Mouse (Mus musculus): ENCODE data around the gene Gcnt4. TPM values are rescaled to one million over a fixed set of nuclear protein-coding genes. Genes with fewer than 3 reads are reported as not detected.
"Not testable (repeated sequence)": the region's sequence is repeated elsewhere in the genome, so short reads cannot be mapped to it uniquely, and the experiment has no call there.

Gene Gcnt4
- polyA plus RNA-seq, 1 experiment from 2014 or later = 0.24 TPM

DNA sequence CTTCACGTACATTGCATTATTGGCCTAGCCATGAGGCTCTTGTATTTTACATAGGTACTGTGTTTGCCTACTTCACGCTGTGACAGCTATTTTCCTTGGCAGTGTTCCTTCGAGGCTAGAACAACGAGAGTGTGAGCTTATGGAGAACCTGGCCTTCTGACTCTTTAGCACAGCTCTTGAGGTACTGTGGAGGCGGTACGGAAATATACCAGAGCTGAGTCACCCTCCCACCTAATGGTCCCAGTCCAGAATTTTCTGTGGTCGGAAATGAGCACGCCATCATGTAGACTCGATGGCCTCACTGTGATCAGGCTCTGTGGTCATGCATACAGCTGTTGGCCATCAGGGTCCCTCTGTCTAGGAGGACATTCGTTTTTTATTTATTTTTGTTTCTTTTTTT lies 15.2 kb downstream of the Gcnt4 start:
- H3K4me2 ChIP-seq (ENCODE audit: low read length) = no peak overlapping the region
- H3K4me3 ChIP-seq (ENCODE audit: low read depth, low read length) = no peak overlapping the region
- no peak overlapping the region for H3K9ac ChIP-seq (ENCODE audit: low read depth, low read length)
- no peaks in the 10 kb centered on the region for H3K4me1 ChIP-seq (ENCODE audit: control insufficient read depth, insufficient read depth, low read length)
- H3K36me3 ChIP-seq (ENCODE audit: control insufficient read depth, insufficient read depth, low read length) = no peaks in the 10 kb centered on the region
- H3K27me3 ChIP-seq (ENCODE audit: control insufficient read depth, insufficient read depth, low read depth, low read length) = no peaks in the 10 kb centered on the region
- H3K27ac ChIP-seq (ENCODE audit: low read length) = no peak overlapping the region
- no peak for ATAC-seq
- H3K9me3 ChIP-seq (replicated peaks; ENCODE audit: control insufficient read depth, low read length, poor library complexity, severe bottlenecking) = no peaks in the 10 kb centered on the region
- WGBS = 91% methylated on average over 10 of the region's 10 CpGs

DNA sequence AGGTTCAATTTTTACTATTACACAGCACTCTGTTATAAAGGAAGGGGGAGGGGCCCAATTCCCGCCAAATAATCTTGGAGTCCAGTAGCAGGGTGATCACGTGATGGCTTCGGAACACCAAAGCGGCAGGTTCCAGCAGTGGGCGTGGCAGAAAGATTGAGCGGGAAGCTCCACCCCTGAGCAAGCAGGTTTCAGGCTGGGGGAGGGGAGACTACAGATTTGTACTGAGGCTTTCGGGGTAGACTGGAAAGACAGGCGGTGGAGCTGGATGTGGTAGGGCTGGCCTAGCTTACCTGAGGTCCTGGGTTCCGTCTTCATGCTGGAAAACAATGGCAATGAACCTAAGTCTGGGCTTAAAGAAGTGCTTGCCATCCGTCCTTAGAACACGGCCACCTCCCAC lies 17.0 kb downstream of the Gcnt4 start:
- 90% methylated on average over 11 of the region's 11 CpGs for WGBS
- H3K9ac ChIP-seq (ENCODE audit: low read depth, low read length); H3K4me2 ChIP-seq (ENCODE audit: low read length); H3K4me3 ChIP-seq (ENCODE audit: low read depth, low read length); H3K36me3 ChIP-seq (ENCODE audit: control insufficient read depth, insufficient read depth, low read length); H3K9me3 ChIP-seq (replicated peaks; ENCODE audit: control insufficient read depth, low read length, poor library complexity, severe bottlenecking); H3K27ac ChIP-seq (ENCODE audit: low read length); ATAC-seq; H3K4me1 ChIP-seq (ENCODE audit: control insufficient read depth, insufficient read depth, low read length); H3K27me3 ChIP-seq (ENCODE audit: control insufficient read depth, insufficient read depth, low read depth, low read length): not testable (repeated sequence)

DNA sequence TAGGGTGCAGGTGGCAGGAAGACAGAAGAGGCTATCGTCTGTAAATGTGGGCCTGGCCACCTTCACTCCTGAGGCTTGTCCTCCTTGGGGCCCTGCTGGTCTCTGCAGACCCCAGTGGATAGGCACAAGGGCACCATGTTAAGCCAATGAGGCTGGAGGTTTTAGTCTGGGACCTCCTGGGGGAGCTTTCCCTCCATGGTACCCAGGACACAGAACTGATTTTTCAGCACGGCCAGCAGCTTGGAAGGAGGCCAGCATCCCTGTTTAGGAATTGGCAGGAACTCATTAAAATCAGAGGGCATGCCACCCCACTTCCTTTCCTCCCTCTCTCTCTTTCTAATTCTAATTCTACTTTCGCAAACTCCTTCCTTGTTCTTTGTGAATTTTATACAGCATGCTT lies 19.1 kb downstream of the Gcnt4 start:
- no peaks in the 10 kb centered on the region for H3K27me3 ChIP-seq (ENCODE audit: control insufficient read depth, insufficient read depth, low read depth, low read length)
- no peak overlapping the region for H3K4me2 ChIP-seq (ENCODE audit: low read length)
- 39% methylated on average over 3 of the region's 3 CpGs for WGBS
- no peak overlapping the region for H3K4me3 ChIP-seq (ENCODE audit: low read depth, low read length)
- no peaks in the 10 kb centered on the region for H3K9me3 ChIP-seq (replicated peaks; ENCODE audit: control insufficient read depth, low read length, poor library complexity, severe bottlenecking)
- H3K4me1 ChIP-seq (ENCODE audit: control insufficient read depth, insufficient read depth, low read length) = no peaks in the 10 kb centered on the region
- H3K27ac ChIP-seq (ENCODE audit: low read length) = no peak overlapping the region
- no peaks in the 10 kb centered on the region for H3K36me3 ChIP-seq (ENCODE audit: control insufficient read depth, insufficient read depth, low read length)
- ATAC-seq = no peak
- H3K9ac ChIP-seq (ENCODE audit: low read depth, low read length) = no peak overlapping the region

DNA sequence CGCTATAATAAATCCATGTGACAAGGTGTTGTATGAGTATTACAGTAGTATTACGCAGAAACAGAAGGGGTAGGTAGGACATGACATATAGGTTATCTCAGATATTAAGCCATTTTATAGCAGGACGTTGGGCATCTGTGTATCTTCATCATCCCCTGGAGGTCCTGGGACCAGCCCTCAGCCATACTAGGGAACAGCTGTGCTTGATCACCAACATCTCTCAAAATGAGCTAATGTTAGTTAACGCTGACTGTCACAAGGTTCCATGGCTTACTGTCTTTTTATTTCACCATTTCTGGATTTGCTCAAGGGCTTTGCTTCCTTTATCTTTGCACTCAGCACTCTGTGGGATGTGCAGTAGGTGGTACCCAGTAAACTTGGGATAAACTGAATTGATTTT lies 21.3 kb downstream of the Gcnt4 start:
- Histone ChIP-seq H3K9me3 (replicated peaks; ENCODE audit: control insufficient read depth, low read length, poor library complexity, severe bottlenecking) (no peaks in the 10 kb centered on the region), H3K4me2 (ENCODE audit: low read length) (no peak overlapping the region), H3K36me3 (ENCODE audit: control insufficient read depth, insufficient read depth, low read length) (no peaks in the 10 kb centered on the region), H3K9ac (ENCODE audit: low read depth, low read length) (no peak overlapping the region), H3K27me3 (ENCODE audit: control insufficient read depth, insufficient read depth, low read depth, low read length) (no peaks in the 10 kb centered on the region), H3K4me1 (ENCODE audit: control insufficient read depth, insufficient read depth, low read length) (no peaks in the 10 kb centered on the region), H3K4me3 (ENCODE audit: low read depth, low read length) (no peak overlapping the region), H3K27ac (ENCODE audit: low read length) (no peak overlapping the region)
- no peak for ATAC-seq
- 91% methylated on average over 4 of the region's 4 CpGs for WGBS

DNA sequence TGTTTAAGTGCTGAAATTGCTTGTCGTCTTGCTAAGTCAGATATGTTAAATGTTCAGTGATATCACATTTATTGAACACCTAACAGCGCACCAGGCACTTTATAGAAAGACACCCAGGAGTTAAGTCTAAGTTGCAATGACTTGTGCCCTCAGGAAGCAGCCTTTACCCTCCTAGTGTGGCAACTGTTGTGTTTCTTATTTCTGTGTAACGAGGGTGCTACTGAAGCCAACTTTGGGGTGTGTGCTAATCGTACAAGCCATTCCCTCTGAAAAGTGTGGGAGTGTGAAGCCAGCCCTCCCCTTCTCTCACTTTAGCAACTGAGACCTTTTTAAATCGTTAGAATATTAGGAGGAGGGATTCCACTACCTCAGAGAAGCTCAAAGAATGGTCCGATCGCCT lies 23.2 kb downstream of the Gcnt4 start:
- no peak for ATAC-seq
- H3K4me2 ChIP-seq (ENCODE audit: low read length) = no peak overlapping the region
- no peaks in the 10 kb centered on the region for H3K36me3 ChIP-seq (ENCODE audit: control insufficient read depth, insufficient read depth, low read length)
- no peaks in the 10 kb centered on the region for H3K9me3 ChIP-seq (replicated peaks; ENCODE audit: control insufficient read depth, low read length, poor library complexity, severe bottlenecking)
- peaks cover 8% of the 10 kb centered on the region; the same call in 1 of the 2 replicates for H3K4me1 ChIP-seq (ENCODE audit: control insufficient read depth, insufficient read depth, low read length)
- 91% methylated on average over 7 of the region's 7 CpGs for WGBS
- H3K4me3 ChIP-seq (ENCODE audit: low read depth, low read length) = no peak overlapping the region
- no peaks in the 10 kb centered on the region for H3K27me3 ChIP-seq (ENCODE audit: control insufficient read depth, insufficient read depth, low read depth, low read length)
- no peak overlapping the region for H3K9ac ChIP-seq (ENCODE audit: low read depth, low read length)
- no peak overlapping the region for H3K27ac ChIP-seq (ENCODE audit: low read length)

DNA sequence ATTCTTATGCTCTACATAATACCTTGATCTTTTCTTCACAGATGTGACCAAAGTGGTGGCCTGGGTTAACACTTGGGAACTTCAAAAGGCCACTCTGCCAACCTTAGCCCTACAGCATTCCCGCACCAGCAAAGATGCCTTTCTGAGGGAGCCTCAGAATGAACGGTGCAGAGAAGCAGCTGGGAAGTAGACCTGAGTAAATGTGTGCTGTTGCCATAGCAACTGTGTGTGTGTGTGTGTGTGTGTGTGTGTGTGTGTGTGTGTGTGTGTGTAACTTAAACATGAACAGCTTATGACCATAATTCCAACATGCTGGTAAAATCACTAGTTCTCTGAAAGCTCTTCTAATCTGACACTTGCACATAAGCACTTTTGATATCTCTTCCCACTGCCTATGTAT lies 27.4 kb downstream of the Gcnt4 start:
- no peak overlapping the region for H3K4me3 ChIP-seq (ENCODE audit: low read depth, low read length)
- no peak overlapping the region for H3K9ac ChIP-seq (ENCODE audit: low read depth, low read length)
- ATAC-seq = peak; percentile 93
- no peaks in the 10 kb centered on the region for H3K27me3 ChIP-seq (ENCODE audit: control insufficient read depth, insufficient read depth, low read depth, low read length)
- 28% methylated on average over 2 of the region's 2 CpGs for WGBS
- no peak overlapping the region for H3K4me2 ChIP-seq (ENCODE audit: low read length)
- H3K36me3 ChIP-seq (ENCODE audit: control insufficient read depth, insufficient read depth, low read length) = no peaks in the 10 kb centered on the region
- peaks cover 8% of the 10 kb centered on the region; the same call in 1 of the 2 replicates for H3K4me1 ChIP-seq (ENCODE audit: control insufficient read depth, insufficient read depth, low read length)
- H3K9me3 ChIP-seq (replicated peaks; ENCODE audit: control insufficient read depth, low read length, poor library complexity, severe bottlenecking) = no peaks in the 10 kb centered on the region
- no peak overlapping the region for H3K27ac ChIP-seq (ENCODE audit: low read length)

DNA sequence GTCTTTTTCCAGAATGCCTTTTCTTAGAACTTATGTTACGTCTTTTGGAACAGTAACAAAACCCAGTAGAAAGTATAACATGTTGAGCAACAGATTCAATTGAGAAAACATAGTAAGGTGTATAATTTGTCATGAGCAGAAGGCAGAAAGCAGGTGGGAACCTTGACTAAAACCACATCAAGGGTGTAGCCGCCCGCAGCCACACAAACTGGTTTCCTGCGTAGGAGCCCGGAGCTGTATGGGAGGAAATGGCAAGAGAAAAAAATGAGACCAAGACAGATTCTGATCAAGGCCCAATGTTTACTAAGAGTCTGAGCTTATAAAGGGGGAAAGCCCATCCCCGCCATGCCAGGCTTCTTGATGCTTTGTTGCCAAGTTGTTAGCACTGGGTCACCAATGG lies 32.0 kb downstream of the Gcnt4 start:
- H3K27me3 ChIP-seq (ENCODE audit: control insufficient read depth, insufficient read depth, low read depth, low read length) = no peaks in the 10 kb centered on the region
- ATAC-seq = no peak
- H3K4me2 ChIP-seq (ENCODE audit: low read length) = no peak overlapping the region
- no peak overlapping the region for H3K4me3 ChIP-seq (ENCODE audit: low read depth, low read length)
- H3K9ac ChIP-seq (ENCODE audit: low read depth, low read length) = no peak overlapping the region
- no peaks in the 10 kb centered on the region for H3K9me3 ChIP-seq (replicated peaks; ENCODE audit: control insufficient read depth, low read length, poor library complexity, severe bottlenecking)
- WGBS = 89% methylated on average over 6 of the region's 6 CpGs
- no peak overlapping the region for H3K27ac ChIP-seq (ENCODE audit: low read length)
- H3K36me3 ChIP-seq (ENCODE audit: control insufficient read depth, insufficient read depth, low read length) = no peaks in the 10 kb centered on the region
- H3K4me1 ChIP-seq (ENCODE audit: control insufficient read depth, insufficient read depth, low read length) = peaks cover 6% of the 10 kb centered on the region; the same call in 1 of the 2 replicates

DNA sequence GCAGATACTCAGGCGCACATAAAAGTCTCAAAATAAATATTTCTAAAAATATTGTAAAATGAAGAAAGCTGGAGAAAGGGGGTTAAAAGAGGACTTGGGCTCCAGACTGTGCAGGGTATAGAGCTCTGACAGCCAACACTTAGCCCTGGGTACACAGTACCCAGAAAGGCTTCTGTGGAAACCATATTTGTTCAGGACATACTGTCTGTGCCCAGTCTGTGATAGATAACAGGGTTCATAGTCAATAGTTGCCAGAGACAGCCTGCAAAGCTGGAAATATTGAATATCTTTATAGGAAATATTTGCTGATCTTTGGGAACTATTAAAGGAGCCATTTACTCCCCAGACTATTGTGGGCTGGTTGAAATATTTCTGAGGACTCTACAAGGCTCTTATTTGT lies 35.5 kb downstream of the Gcnt4 start:
- Histone ChIP-seq H3K4me1 (ENCODE audit: control insufficient read depth, insufficient read depth, low read length) (no peaks in the 10 kb centered on the region), H3K4me2 (ENCODE audit: low read length) (no peak overlapping the region), H3K9me3 (replicated peaks; ENCODE audit: control insufficient read depth, low read length, poor library complexity, severe bottlenecking) (no peaks in the 10 kb centered on the region), H3K27ac (ENCODE audit: low read length) (no peak overlapping the region), H3K36me3 (ENCODE audit: control insufficient read depth, insufficient read depth, low read length) (no peaks in the 10 kb centered on the region), H3K4me3 (ENCODE audit: low read depth, low read length) (no peak overlapping the region), H3K27me3 (ENCODE audit: control insufficient read depth, insufficient read depth, low read depth, low read length) (no peaks in the 10 kb centered on the region), H3K9ac (ENCODE audit: low read depth, low read length) (no peak overlapping the region)
- WGBS = 86% methylated on average over 1 of the region's 1 CpGs
- ATAC-seq = no peak

DNA sequence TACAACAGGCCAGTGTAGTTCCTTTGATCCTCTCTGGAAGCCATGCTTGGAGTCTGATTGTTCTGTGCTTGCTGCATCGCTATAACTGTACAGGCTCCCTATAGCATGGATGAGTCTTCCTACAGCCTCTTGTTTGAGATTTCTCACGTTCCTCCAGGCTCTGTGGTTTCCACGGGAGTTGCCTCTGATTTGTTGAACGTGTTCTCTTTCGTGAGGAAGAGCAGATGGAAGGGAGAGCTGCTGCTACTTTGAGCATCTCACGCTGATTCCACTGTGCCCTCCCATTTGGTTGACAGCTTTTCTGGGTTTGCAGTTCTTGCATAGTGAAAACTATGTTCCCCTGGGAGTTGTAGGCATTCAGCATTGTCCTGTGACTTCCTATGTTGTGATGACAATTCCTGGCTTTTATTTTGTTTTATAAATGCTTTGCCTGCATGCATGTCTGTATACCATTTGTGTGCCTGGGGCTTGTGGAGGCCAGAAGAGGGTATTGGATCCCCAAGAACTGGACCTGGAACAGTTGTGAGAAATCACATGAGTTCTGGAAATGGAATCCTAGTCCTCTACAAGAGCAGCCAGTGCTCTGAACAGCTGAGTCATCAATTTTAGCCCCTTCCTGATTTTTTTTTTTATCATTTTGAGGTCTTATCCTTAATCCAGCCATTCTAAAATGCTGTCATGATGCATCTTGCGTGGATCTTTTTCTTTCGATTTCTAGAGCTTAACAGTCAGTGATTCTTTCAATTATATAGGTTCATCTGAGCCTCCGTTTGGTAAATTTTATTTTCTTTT lies 37.1 kb downstream of the Gcnt4 start:
- ATAC-seq = no peak

More for the DNA sequence above, 37.1 kb downstream of the Gcnt4 start:
- Histone ChIP-seq H3K9ac (ENCODE audit: low read depth, low read length) (no peak overlapping the region), H3K4me1 (ENCODE audit: control insufficient read depth, insufficient read depth, low read length) (no peaks in the 10 kb centered on the region), H3K27ac (ENCODE audit: low read length) (no peak overlapping the region), H3K36me3 (ENCODE audit: control insufficient read depth, insufficient read depth, low read length) (no peaks in the 10 kb centered on the region), H3K4me2 (ENCODE audit: low read length) (no peak overlapping the region), H3K4me3 (ENCODE audit: low read depth, low read length) (no peak overlapping the region), H3K27me3 (ENCODE audit: control insufficient read depth, insufficient read depth, low read depth, low read length) (no peaks in the 10 kb centered on the region), H3K9me3 (replicated peaks; ENCODE audit: control insufficient read depth, low read length, poor library complexity, severe bottlenecking) (no peaks in the 10 kb centered on the region)
- WGBS = 80% methylated on average over 9 of the region's 9 CpGs
